Mouse (Mus musculus) heart, embryonic 11.5 days (tissue): Measurements from ENCODE around the gene Rhbdd1. TPM values are rescaled to one million over a fixed set of nuclear protein-coding genes. Genes with fewer than 3 reads are reported as not detected.

Experiments
- ATAC-seq: fragments of 200-750 bp; cut with Nextera tagmentation; replicated peaks from 2 replicates; pipeline ENCODE4 v1.8.0; 2017; ENCODE audit warnings: moderate library complexity; ENCODE audit not compliant: insufficient number of reproducible peaks, low FRiP score, low TSS enrichment
- H3K27ac ChIP-seq: fragments of 300-500 bp; sonication (generic); 2 replicates; pipeline ENCODE4 v1.5.1; 2014; ENCODE audit warnings: mild to moderate bottlenecking, low read depth, low read length
- H3K27me3 ChIP-seq: fragments of 300-500 bp; sonication (generic); 2 replicates; pipeline ENCODE4 v1.6.1; 2014; ENCODE audit warnings: mild to moderate bottlenecking, low read length, mixed read lengths; ENCODE audit not compliant: control insufficient read depth, insufficient read depth
- H3K36me3 ChIP-seq: fragments of 300-500 bp; sonication (generic); 2 replicates; pipeline ENCODE4 v1.6.1; 2014; ENCODE audit warnings: mild to moderate bottlenecking, low read length, moderate library complexity, mixed read lengths; ENCODE audit not compliant: control insufficient read depth, insufficient read depth
- H3K4me1 ChIP-seq: fragments of 300-500 bp; sonication (generic); 2 replicates; pipeline ENCODE4 v1.6.1; 2014; ENCODE audit warnings: low read length; ENCODE audit not compliant: control insufficient read depth, insufficient read depth
- H3K4me2 ChIP-seq: fragments of 300-500 bp; sonication (generic); 2 replicates; pipeline ENCODE4 v1.6.1; 2014; ENCODE audit warnings: mild to moderate bottlenecking, moderate library complexity
- H3K4me3 ChIP-seq: fragments of 300-500 bp; sonication (generic); 2 replicates; pipeline ENCODE4 v1.5.1; 2014; ENCODE audit warnings: low read depth, low read length
- H3K9ac ChIP-seq: fragments of 300-500 bp; sonication (generic); 2 replicates; pipeline ENCODE4 v1.6.1; 2014; ENCODE audit warnings: mild to moderate bottlenecking, low read depth, low read length, moderate library complexity
- H3K9me3 ChIP-seq: fragments of 300-500 bp; sonication (generic); replicated peaks from 2 replicates; pipeline ENCODE4 v1.6.1; 2016; ENCODE audit warnings: low read length; ENCODE audit not compliant: control insufficient read depth
- WGBS: fragments of 180-500 bp; shearing (Covaris S2); extraction: QIAGEN DNeasy Blood & Tissue Kit; methylation state at CpG from one replicate; pipeline ENCODE4 v1.1.7; 2014; ENCODE audit not compliant: insufficient replicate concordance; 5-methylcytosine and 5-hydroxymethylcytosine counted together
- polyA plus RNA-seq: library from polyadenylated mRNA; unstranded; fragments of >200 nt; fragmentation: Nextera tagmentation; extraction: Ambion mirVana; gene quantifications from 2 replicates; pipeline ENCODE4 v1.2.1, GENCODE M21; 2014

Gene Rhbdd1
- polyA plus RNA-seq, 1 experiment from 2014 or later: 7.9 TPM

DNA sequence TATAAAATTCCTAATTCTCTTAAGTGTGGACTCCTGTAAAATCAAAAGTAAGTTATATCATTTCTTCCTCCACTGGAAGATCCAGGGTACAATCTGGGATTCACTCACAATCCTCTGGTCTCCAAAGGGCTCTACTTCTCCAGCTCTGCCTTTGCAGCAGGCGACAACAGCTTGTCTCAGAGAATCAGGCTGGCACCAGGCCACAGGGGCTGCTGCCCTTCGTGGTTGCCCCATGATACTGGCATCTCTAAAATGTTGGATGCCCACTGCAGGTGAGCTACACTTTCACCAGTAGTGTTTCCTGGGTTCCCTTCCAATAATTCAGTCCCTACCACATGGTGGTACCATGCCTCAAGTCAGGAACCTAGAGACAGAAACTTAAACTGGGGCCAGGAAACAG lies 67.9 kb downstream of the Rhbdd1 start:
- Histone ChIP-seq H3K4me3 (no peak overlapping the region), H3K27me3 (no peaks in the 10 kb centered on the region), H3K9ac (no peak overlapping the region), H3K36me3 (no peaks in the 10 kb centered on the region), H3K27ac (no peak overlapping the region), H3K4me1 (no peaks in the 10 kb centered on the region), H3K9me3 (no peaks in the 10 kb centered on the region), H3K4me2 (no peak overlapping the region)
- WGBS: 87% methylated on average over 2 of the region's 2 CpGs
- ATAC-seq: no peak

DNA sequence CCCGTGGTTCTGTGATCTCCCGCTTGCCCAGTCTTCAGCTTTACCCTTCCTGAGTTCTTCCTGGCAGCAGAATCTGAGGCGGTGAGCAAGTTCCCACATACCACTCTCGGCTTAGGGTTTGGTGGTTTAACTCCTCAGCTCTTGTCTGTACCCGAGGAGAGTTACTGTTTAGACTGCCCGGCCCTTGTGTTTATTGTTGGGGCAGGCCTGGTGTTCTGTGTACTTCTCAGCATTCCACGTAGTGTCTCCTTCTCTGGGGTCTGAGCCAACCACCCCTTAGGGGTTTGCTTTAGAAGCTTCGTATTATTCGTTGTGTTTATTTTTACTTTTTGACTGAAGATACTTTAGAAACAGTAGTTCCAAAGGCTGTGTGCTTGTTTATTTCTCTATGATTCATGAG lies 68.8 kb downstream of the Rhbdd1 start:
- no peaks in the 10 kb centered on the region for H3K9me3 ChIP-seq
- H3K4me3 ChIP-seq: no peak overlapping the region
- H3K4me1 ChIP-seq: no peaks in the 10 kb centered on the region
- 49% methylated on average over 9 of the region's 9 CpGs for WGBS
- H3K27me3 ChIP-seq: no peaks in the 10 kb centered on the region
- no peaks in the 10 kb centered on the region for H3K36me3 ChIP-seq
- no peak overlapping the region for H3K9ac ChIP-seq
- ATAC-seq: no peak
- H3K27ac ChIP-seq: no peak overlapping the region
- no peak overlapping the region for H3K4me2 ChIP-seq

DNA sequence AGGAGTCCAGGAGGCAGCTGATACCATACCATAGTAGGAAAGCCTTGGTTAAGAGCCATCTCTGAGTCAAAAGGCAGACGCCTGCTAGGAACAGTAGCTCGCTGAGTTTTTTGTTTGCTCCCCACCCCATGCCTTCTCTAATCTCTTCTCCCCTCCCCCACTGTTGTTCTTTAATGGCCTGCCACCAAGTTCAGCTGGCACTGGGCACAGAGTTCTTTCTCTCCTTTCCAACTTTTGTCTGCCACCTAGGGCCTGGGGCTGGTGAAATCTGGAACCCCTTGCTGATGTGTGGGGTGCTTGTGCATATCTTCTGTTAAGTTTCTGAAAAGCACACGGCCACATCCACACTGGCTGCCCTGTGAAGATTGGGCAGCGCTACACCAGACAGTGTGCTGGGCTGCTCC lies 69.6 kb downstream of the Rhbdd1 start:
- no peak for ATAC-seq
- Histone ChIP-seq H3K36me3 (no peaks in the 10 kb centered on the region), H3K27ac (no peak overlapping the region), H3K9ac (no peak overlapping the region), H3K4me3 (no peak overlapping the region), H3K27me3 (no peaks in the 10 kb centered on the region), H3K9me3 (no peaks in the 10 kb centered on the region), H3K4me1 (no peaks in the 10 kb centered on the region), H3K4me2 (no peak overlapping the region)
- WGBS: 33% methylated on average over 4 of the region's 4 CpGs

DNA sequence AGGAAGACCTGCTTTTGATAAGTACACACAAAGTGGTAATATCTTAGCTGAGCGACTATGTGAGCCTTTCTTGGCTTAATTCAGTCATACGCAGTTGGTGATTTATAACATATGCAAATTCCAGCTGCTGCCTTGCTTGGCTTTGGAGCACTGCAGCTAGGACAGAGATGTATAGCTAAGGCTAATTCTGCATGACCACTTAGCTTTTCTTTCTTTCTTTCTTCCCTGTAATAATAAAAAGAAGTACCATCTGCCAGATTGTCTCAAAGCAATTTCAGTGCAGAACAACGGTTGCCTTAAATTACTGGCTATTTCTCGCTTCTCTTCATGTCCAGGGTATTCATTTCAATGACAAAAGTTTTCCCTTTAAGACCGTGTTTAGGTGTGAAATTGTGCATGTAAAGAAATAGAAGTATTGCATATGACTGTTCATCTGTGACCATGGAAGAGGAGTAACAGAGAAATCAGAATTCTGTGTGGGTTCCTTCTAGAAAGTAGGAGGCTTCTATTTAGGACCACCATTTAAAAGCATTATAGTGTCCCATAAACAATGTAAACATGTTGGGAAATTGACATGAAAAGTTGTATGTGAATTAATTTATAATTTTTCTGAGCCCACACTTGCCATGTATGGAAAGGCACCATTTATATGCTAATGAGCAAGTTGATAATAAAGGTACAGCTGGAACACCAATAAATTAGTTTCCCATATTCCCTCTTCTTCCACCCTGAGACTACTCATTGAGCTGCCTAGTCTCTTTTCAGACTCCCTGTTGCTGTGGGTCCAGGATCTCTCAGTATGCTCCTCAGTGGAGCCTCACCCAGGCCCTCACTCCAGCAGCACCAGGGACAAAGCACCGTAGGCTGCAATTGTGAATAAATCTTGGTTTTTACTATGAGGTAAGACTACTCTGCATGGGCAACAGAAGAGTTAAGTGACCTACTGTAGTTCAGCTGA lies 70.8 kb downstream of the Rhbdd1 start:
- ATAC-seq: no peak
- Histone ChIP-seq H3K36me3 (no peaks in the 10 kb centered on the region), H3K27ac (no peak overlapping the region), H3K27me3 (no peaks in the 10 kb centered on the region), H3K4me3 (no peak overlapping the region), H3K9ac (no peak overlapping the region), H3K4me1 (no peaks in the 10 kb centered on the region), H3K9me3 (no peaks in the 10 kb centered on the region), H3K4me2 (no peak overlapping the region)
- 83% methylated on average over 6 of the region's 6 CpGs for WGBS

DNA sequence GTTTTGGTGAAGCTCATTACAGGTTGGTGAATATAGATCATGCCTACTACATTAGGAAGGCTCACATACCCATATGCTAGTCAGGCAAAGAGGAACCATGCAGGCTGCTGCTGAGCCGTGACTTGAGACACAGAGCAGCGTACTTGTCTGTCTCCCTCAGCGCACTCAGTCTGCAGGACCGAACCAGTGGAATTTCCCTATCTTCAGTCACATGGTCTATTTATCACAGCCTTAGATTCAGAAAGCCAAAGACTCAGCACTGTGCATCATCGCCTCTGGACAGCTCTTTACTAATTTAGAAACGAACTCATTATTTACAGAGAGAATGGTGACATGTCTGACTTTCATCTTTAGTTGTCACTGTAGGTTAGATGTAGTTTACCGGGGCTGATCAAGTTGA lies 73.1 kb downstream of the Rhbdd1 start:
- no peaks in the 10 kb centered on the region for H3K4me1 ChIP-seq
- ATAC-seq: no peak
- H3K9me3 ChIP-seq: no peaks in the 10 kb centered on the region
- WGBS: 36% methylated on average over 7 of the region's 7 CpGs
- H3K27me3 ChIP-seq: no peaks in the 10 kb centered on the region
- H3K4me2 ChIP-seq: no peak overlapping the region
- H3K36me3 ChIP-seq: no peaks in the 10 kb centered on the region
- no peak overlapping the region for H3K27ac ChIP-seq
- no peak overlapping the region for H3K4me3 ChIP-seq
- H3K9ac ChIP-seq: no peak overlapping the region

DNA sequence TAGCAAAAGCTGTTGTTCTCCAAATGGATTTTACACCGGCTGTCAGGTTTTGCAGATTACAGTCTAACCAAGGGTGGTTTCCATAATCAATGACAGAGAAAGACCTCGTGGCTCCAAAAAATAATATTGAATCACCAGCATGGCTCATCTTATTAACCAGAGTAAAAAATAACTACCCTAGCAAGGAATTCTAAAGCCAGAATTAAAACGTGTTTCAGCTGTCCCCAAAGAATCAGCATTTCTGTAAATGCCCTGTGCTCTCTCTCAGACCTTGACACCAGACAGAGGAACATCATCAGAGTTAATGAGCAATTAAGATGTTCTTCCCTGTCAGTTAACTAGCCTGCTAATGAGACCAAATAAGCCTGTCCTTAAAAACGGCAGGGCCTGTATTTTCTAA lies 79.1 kb downstream of the Rhbdd1 start:
- no peaks in the 10 kb centered on the region for H3K27me3 ChIP-seq
- H3K4me2 ChIP-seq: no peak overlapping the region
- ATAC-seq: no peak
- H3K4me1 ChIP-seq: no peaks in the 10 kb centered on the region
- H3K36me3 ChIP-seq: no peaks in the 10 kb centered on the region
- H3K9ac ChIP-seq: no peak overlapping the region
- H3K27ac ChIP-seq: no peak overlapping the region
- no peaks in the 10 kb centered on the region for H3K9me3 ChIP-seq
- WGBS: 76% methylated on average over 4 of the region's 4 CpGs
- no peak overlapping the region for H3K4me3 ChIP-seq

DNA sequence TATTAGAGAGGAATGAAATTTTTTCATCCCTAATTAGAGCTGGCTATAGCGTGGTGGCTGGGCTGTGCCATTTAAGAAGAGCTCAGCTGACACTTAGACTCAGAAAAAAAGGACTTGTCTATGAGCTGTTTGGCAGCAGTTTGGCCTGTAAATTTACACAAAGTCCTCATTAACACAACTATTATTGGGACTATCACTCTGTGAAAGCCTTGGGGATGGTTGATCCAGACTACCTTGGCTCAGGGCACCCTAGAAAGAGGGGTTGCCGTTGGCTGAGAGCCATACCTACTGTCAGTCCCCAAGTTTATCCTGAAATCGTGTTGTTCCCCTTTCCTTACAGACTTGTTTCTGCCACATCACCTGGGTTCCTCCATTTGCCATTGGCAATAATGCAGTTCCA lies 91.5 kb downstream of the Rhbdd1 start:
- Histone ChIP-seq H3K9ac (no peak overlapping the region), H3K4me2 (no peak overlapping the region), H3K4me3 (no peak overlapping the region), H3K27me3 (no peaks in the 10 kb centered on the region), H3K4me1 (peaks cover 14% of the 10 kb centered on the region), H3K36me3 (no peaks in the 10 kb centered on the region), H3K9me3 (no peaks in the 10 kb centered on the region), H3K27ac (no peak overlapping the region)
- no peak for ATAC-seq
- 86% methylated on average over 3 of the region's 3 CpGs for WGBS

DNA sequence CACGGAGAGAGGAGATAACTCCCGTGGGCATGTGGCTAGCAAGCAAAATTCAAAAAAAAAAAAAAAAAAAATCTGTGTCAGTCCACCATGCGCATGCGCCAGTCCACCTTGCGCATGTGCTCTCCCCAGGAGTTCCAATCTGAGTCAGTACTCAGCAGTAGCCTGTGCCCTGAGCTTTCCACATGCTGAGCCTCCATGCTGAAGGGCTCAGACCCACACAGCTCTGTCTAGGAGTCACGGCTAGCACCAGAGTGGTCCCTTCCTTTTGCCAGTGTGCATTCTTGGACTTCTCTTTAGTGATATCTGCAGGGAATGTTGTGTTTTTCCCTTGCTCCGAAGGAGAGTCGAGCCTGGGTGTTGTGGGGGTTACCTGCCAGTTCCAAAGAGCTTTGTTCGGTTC lies 93.0 kb downstream of the Rhbdd1 start:
- Histone ChIP-seq H3K4me3 (no peak overlapping the region), H3K27ac (no peak overlapping the region), H3K4me2 (no peak overlapping the region), H3K36me3 (no peaks in the 10 kb centered on the region), H3K4me1 (peaks cover 14% of the 10 kb centered on the region), H3K9ac (no peak overlapping the region), H3K9me3 (no peaks in the 10 kb centered on the region), H3K27me3 (no peaks in the 10 kb centered on the region)
- WGBS: 90% methylated on average over 9 of the region's 9 CpGs
- no peak for ATAC-seq

DNA sequence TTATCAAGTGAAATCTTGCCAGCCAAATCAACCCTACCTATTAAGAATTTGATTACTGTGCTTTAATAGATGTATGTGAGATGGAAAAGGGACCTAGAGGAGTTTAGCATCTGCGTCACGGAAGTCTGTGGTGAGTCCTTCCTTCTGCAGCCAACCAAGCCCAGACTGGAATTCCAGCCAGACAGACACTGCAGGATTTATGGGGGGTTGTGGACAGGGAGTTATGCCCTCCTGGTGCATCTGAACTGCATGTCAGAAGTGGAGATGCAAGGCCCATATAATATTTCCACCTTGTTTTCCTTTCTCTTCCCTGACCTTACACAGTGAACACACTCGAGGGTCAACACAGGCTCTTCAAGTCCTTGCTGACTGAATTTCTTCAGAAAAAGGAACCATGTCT lies 94.3 kb downstream of the Rhbdd1 start:
- Histone ChIP-seq H3K36me3 (no peaks in the 10 kb centered on the region), H3K27ac (no peak overlapping the region), H3K4me3 (no peak overlapping the region), H3K4me1 (peaks cover 14% of the 10 kb centered on the region), H3K9me3 (no peaks in the 10 kb centered on the region), H3K9ac (no peak overlapping the region), H3K4me2 (no peak overlapping the region), H3K27me3 (no peaks in the 10 kb centered on the region)
- 72% methylated on average over 3 of the region's 3 CpGs for WGBS
- ATAC-seq: no peak
